Mouse (Mus musculus): ENCODE measurements at regions not wholly inside any gene's neighbourhood (a gene's known extent, or its start where the extent isn't known, plus 50 kb on each side); places are given as distances from the start of the nearest gene placed in this dataset.

GRCm38 (mm10) chr5:26338191-26338590 is 80.7 kb downstream of the Gm7361 start:
- peak; percentile 71 for DNase-seq (ENCODE audit: low read depth, low spot score)

- peak; percentile 75 for DNase-seq (ENCODE audit: low read depth, low spot score)
These were observed 81.8 kb downstream of the Gm7361 start for GRCm38 (mm10) chr5:26339266-26339665.

- no peak for DNase-seq (ENCODE audit: low read depth, low spot score)
These were observed 97.7 kb downstream of the Gm7361 start for GRCm38 (mm10) chr5:26355156-26355555.

GRCm38 (mm10) chr5:26359082-26359481 is 101.6 kb downstream of the Gm7361 start:
- DNase-seq (ENCODE audit: low read depth, low spot score): peak; percentile 40

GRCm38 (mm10) chr5:26374175-26374984 is 116.9 kb downstream of the Gm7361 start:
- DNase-seq (ENCODE audit: low read depth, low spot score): peak; percentile 12

GRCm38 (mm10) chr5:26407088-26407672 is 149.7 kb downstream of the Gm7361 start:
- DNase-seq (ENCODE audit: low read depth, low spot score): no peak

- DNase-seq (ENCODE audit: low read depth, low spot score): peak; percentile 7
These were observed 155.7 kb downstream of the Gm7361 start for GRCm38 (mm10) chr5:26413185-26413584.

- no peak for DNase-seq (ENCODE audit: low read depth, low spot score)
These were observed 187.1 kb downstream of the Gm7361 start for GRCm38 (mm10) chr5:26444331-26445200.

GRCm38 (mm10) chr5:26451306-26451705 is 193.8 kb downstream of the Gm7361 start:
- DNase-seq (ENCODE audit: low read depth, low spot score): peak; percentile 5

GRCm38 (mm10) chr5:26457627-26458026 is 200.1 kb downstream of the Gm7361 start:
- DNase-seq (ENCODE audit: low read depth, low spot score): no peak

GRCm38 (mm10) chr5:26466666-26467065 is 209.2 kb downstream of the Gm7361 start:
- no peak for DNase-seq (ENCODE audit: low read depth, low spot score)

- DNase-seq (ENCODE audit: low read depth, low spot score): peak; percentile 12
These were observed 228.2 kb downstream of the Gm7361 start for GRCm38 (mm10) chr5:26485726-26486125.

- no peak for DNase-seq (ENCODE audit: low read depth, low spot score)
These were observed 236.5 kb downstream of the Gm7361 start for GRCm38 (mm10) chr5:26494003-26494402.

- DNase-seq (ENCODE audit: low read depth, low spot score): peak; percentile 96
These were observed 240.3 kb downstream of the Gm7361 start for GRCm38 (mm10) chr5:26497641-26498430.

- DNase-seq (ENCODE audit: low read depth, low spot score): no peak
These were observed 252.2 kb downstream of the Gm7361 start for GRCm38 (mm10) chr5:26509525-26510168.

- peak; percentile 47 for DNase-seq (ENCODE audit: low read depth, low spot score)
These were observed 255.8 kb downstream of the Gm7361 start for GRCm38 (mm10) chr5:26513039-26513955.

- no peak for DNase-seq (ENCODE audit: low read depth, low spot score)
These were observed 278.1 kb downstream of the Gm7361 start for GRCm38 (mm10) chr5:26535556-26535955.

- peak; percentile 50 for DNase-seq (ENCODE audit: low read depth, low spot score)
These were observed 253.7 kb upstream of the Dpp6 start for GRCm38 (mm10) chr5:26563291-26563690.

- peak; percentile 97 for DNase-seq (ENCODE audit: low read depth, low spot score)
These were observed 252.9 kb upstream of the Dpp6 start for GRCm38 (mm10) chr5:26564056-26564455.

All from brain, adult 2 months (tissue).